Comparison of ENCODE assay signal across 8 mouse cellular contexts in genomic region chr16:44494441-44495108, GRCm38 (mm10).
DNase-seq lines count a peak whose midpoint lies in the region; ATAC-seq and TF ChIP-seq lines count a peak whose summit lies in the region.

No protein-coding gene starts in this region.

- H3K4me3 ChIP-seq in gastrocnemius, adult 2 months, result no peak overlapping the region
- H3K4me3 ChIP-seq in limb, embryonic 12.5 days (replicated peaks), result no peak overlapping the region

- no peak overlapping the region for H3K4me2 ChIP-seq in limb, embryonic 12.5 days

- H3K36me3 ChIP-seq in limb, embryonic 12.5 days, result peaks cover 92% of the 10 kb centered on the region

- ATAC-seq in granulocyte monocyte progenitor cell, adult 5-6 weeks (replicated peaks; ENCODE audit: poor library complexity, severe bottlenecking), result peak; percentile 85
- peak; percentile 60 for ATAC-seq in limb, embryonic 12.5 days (ENCODE audit: insufficient number of reproducible peaks, insufficient read depth, low FRiP score, low TSS enrichment, low read depth)
- no peak for ATAC-seq in erythroblast, adult 5-6 weeks (replicated peaks; ENCODE audit: low FRiP score, poor library complexity, severe bottlenecking)

- DNase-seq in gastrocnemius, adult 2 months, result no peak
- no peak for DNase-seq in gastrocnemius, postnatal 10 days
- peak; percentile 86 for DNase-seq in cerebellum, adult 9-11 months
- DNase-seq in gastrocnemius, postnatal 36 days, result no peak
- no peak for DNase-seq in ovary, postnatal 36 days (ENCODE audit: low spot score)

- H3K9ac ChIP-seq in limb, embryonic 12.5 days (replicated peaks), result no peak overlapping the region

- no peaks in the 10 kb centered on the region for H3K9me3 ChIP-seq in limb, embryonic 12.5 days

- peak overlapping the region; percentile 63 for H3K27ac ChIP-seq in gastrocnemius, adult 2 months
- H3K27ac ChIP-seq in limb, embryonic 12.5 days, result peak overlapping the region; percentile 90

- intact Hi-C loops in gastrocnemius, adult 2 months (cut with DNase I), result no loop called here
- intact Hi-C loops in gastrocnemius, postnatal 36 days (cut with DNase I), result no loop called here

- WGBS in limb, embryonic 12.5 days, result 20% methylated on average over 8 of the region's 8 CpGs

- H3K4me1 ChIP-seq in limb, embryonic 12.5 days (replicated peaks), result peaks cover 43% of the 10 kb centered on the region

- TF ChIP-seq CTCF in gastrocnemius, adult 2 months (IDR thresholded peaks at IDR 0.05), result no peak

- H3K27me3 ChIP-seq in limb, embryonic 12.5 days, result no peaks in the 10 kb centered on the region
